Mouse (Mus musculus): ENCODE results near the gene Serpinb2.

DNA sequence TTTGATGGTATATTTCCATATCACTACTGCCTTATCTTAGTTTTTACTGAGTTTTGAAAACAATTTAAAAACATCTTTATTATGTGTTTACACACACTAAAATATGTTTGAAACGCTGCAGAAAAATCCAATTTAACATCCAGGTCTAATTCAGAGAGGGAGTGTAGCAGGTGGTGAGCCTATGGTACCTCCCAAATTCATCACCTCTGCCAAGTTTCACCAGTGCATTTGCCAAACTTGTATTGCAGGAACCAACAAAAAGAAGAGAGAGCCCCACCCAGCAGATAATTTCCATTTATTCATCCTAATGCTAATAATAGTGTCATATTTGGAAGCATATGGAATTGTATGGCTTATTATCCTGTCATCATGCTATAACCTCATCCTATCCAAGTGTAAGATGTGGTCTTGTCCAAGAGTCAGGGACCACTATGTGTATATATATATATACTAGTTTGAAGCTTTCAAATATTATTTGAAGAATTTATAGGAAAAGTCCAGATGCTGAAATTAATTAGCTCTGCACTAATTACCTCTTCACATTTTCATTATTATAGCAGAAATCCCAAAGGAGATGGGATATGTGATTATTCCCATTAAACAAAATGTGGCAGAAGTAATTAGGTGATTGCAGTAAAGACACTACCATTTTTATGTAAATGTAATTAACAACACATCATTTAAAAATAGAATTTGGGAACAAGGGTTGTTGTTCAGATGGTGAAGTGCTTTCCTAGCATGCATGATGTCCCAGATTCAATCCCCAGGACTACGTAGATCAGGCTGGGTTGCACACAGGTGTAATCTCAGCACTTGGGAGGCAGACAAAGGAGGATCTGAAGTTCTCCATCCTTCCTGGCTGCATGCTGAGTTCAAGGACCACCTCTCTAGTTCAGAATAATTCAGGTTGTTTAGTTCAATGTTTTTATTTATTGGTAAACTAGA, 1.2 kb downstream of the Serpinb2 start:
- no peak for TF ChIP-seq EP300 (IDR thresholded peaks at IDR 0.05)
- no peak for TF ChIP-seq CTCF (IDR thresholded peaks at IDR 0.05)
